22 mouse cellular contexts compared by ENCODE assay signal in the genomic region with DNA sequence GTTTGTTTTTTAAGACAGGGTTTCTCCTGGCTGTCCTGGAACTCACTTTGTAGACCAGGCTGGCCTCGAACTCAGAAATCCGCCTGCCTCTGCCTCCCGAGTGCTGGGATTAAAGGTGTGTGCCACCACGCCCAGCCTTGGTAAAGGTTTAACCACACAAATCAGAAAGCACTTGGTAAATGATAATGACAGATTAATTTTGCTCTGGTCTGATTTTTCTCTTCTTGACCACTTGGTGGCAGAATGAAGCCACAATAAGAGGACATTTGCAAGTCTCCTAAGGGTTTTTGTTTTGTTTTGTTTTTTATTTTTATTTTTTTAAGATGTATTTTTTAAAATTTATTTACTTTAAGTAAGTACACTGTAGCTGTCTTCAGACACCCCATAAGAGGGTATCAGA. TPM values are rescaled to one million over a fixed set of nuclear protein-coding genes. Genes with fewer than 3 reads are reported as not detected.
DNase-seq lines count a peak whose midpoint lies in the region; ATAC-seq and TF ChIP-seq lines count a peak whose summit lies in the region.
"Not testable (repeated sequence)": the region's sequence is repeated elsewhere in the genome, so short reads cannot be mapped to it uniquely, and the experiment has no call there.
"Had no signal": no experiment of that assay in that cellular context is flagged by ENCODE, and none has a peak within 500 bp of the region (broad histone marks: within the 10 kb centered on the region; RNA-seq: fewer than 3 reads in every experiment).

No protein-coding gene starts in this region.

- H3K9me3 ChIP-seq in G1E (replicated peaks); forebrain, embryonic 14.5 days (replicated peaks; ENCODE audit: control insufficient read depth, low read length); hindbrain, postnatal 0 days (ENCODE audit: low read length): not testable (repeated sequence)

- H3K9ac ChIP-seq in forebrain, embryonic 14.5 days (ENCODE audit: low read length); hindbrain, postnatal 0 days (replicated peaks; ENCODE audit: low read length): not testable (repeated sequence)

- not testable (repeated sequence) for H3K36me3 ChIP-seq in G1E (replicated peaks); forebrain, embryonic 14.5 days (ENCODE audit: control insufficient read depth, insufficient read depth, low read length); hindbrain, postnatal 0 days (ENCODE audit: insufficient read depth, low read length)

- 61% methylated on average over 4 of the region's 4 CpGs for WGBS in forebrain, embryonic 14.5 days
- WGBS in hindbrain, postnatal 0 days = 57% methylated on average over 4 of the region's 4 CpGs

- H3K4me2 ChIP-seq in forebrain, embryonic 14.5 days (ENCODE audit: low read length); hindbrain, postnatal 0 days (ENCODE audit: low read depth, low read length): not testable (repeated sequence)

- not testable (repeated sequence) for H3K27ac ChIP-seq in forebrain, embryonic 14.5 days (ENCODE audit: low read depth, low read length); hindbrain, postnatal 0 days; layer of hippocampus, adult 2 months

- not testable (repeated sequence) for H3K4me3 ChIP-seq in G1E (ENCODE audit: low read depth, low read length); forebrain, embryonic 14.5 days (ENCODE audit: low read depth, low read length); hindbrain, postnatal 0 days (ENCODE audit: low read length); layer of hippocampus, adult 2 months

- ATAC-seq in G1E (ENCODE audit: extremely low read depth, insufficient number of reproducible peaks, low FRiP score, poor library complexity, severe bottlenecking); forebrain, embryonic 14.5 days; hindbrain, postnatal 0 days: not testable (repeated sequence)

- DNase-seq in 3T3-L1 (ENCODE audit: low read depth, low spot score) (peak; percentile 64), G1E (ENCODE audit: low spot score) (peak; percentile 21), adipocyte (ENCODE audit: low spot score) (peak; percentile 63)
- DNase-seq in forebrain, embryonic 14.5 days (ENCODE audit: low spot score) = peak; percentile 60
- DNase-seq in hindbrain, postnatal 0 days (ENCODE audit: low spot score) = peak; percentile 57
- not testable (repeated sequence) for DNase-seq in layer of hippocampus, adult 2 months (ENCODE audit: low spot score in 2 of 2)
- DNase-seq in lung, postnatal 25 days (ENCODE audit: low spot score) = peak; percentile 14
- DNase-seq in retina, embryonic 14.5 days (ENCODE audit: low spot score) = peak; percentile 73

- H3K27me3 ChIP-seq in G1E (ENCODE audit: insufficient read depth, low read length) = peaks cover 15% of the 10 kb centered on the region
- H3K27me3 ChIP-seq in forebrain, embryonic 14.5 days (replicated peaks; ENCODE audit: control insufficient read depth, insufficient read depth, low read length); hindbrain, postnatal 0 days (ENCODE audit: insufficient read depth, low read length): not testable (repeated sequence)

- not testable (repeated sequence) for TF ChIP-seq CTCF in G1E (IDR thresholded peaks at IDR 0.05; ENCODE audit: low read depth, low read length)
- peak; percentile 62 for TF ChIP-seq CTCF in hindbrain, postnatal 0 days (IDR thresholded peaks at IDR 0.05; ENCODE audit: low read depth)
- TF ChIP-seq CTCF in layer of hippocampus, adult 2 months (conservative IDR thresholded peaks at IDR 0.05) = peak; percentile 83

- H3K4me1 ChIP-seq in G1E (ENCODE audit: insufficient read depth, low read depth, low read length); forebrain, embryonic 14.5 days (ENCODE audit: control insufficient read depth, insufficient read depth, low read length); hindbrain, postnatal 0 days (ENCODE audit: insufficient read depth, low read length): not testable (repeated sequence)

RNA-seq across cellular contexts. Expression of gene Eif4a2, which starts 19.5 kb away (rescaled TPM):
- total RNA-seq in G1E (2014; fragmentation: Nextera tagmentation) (776 and 797 TPM in 2 replicates), G1E (2017) (849 and 913 TPM in 2 replicates)
- polyA plus RNA-seq in G1E (2012) = 8.4 and 10.5 TPM in 2 replicates
- polyA plus RNA-seq in forebrain, embryonic 14.5 days (2014; fragmentation: Nextera tagmentation; extraction: Ambion mirVana) = 340 and 434 TPM in 2 replicates
- 490 and 513 TPM in 2 replicates for total RNA-seq in hindbrain, postnatal 0 days (2014; rRNA removed)
- 260 and 265 TPM in 2 replicates for polyA plus RNA-seq in hindbrain, postnatal 0 days (2015; fragmentation: Nextera tagmentation; extraction: Ambion mirVana)
- total RNA-seq in layer of hippocampus, adult 2 months (2021) = 100 to 1,000 TPM; 923 to 956 TPM

RNA-seq across cellular contexts. Expression of gene Kng1, which starts 30.0 kb away (rescaled TPM):
- total RNA-seq in G1E (2014; fragmentation: Nextera tagmentation) (not detected in 2 replicates), G1E (2017) (0.12 TPM in 1 of 2 replicates, not detected in the other)
- polyA plus RNA-seq in G1E (2012) = not detected in 2 replicates
- not detected in 2 replicates for polyA plus RNA-seq in forebrain, embryonic 14.5 days (2014; fragmentation: Nextera tagmentation; extraction: Ambion mirVana)
- total RNA-seq in hindbrain, postnatal 0 days (2014; rRNA removed) = not detected in 2 replicates
- 0.16 TPM in 1 of 2 replicates, not detected in the other for polyA plus RNA-seq in hindbrain, postnatal 0 days (2015; fragmentation: Nextera tagmentation; extraction: Ambion mirVana)
- not detected for total RNA-seq in layer of hippocampus, adult 2 months (2021)
- total RNA-seq: heart, adult 18-20 months; left cerebral cortex, adult 8-10 months had no signal
- polyA plus RNA-seq: adrenal gland, adult 2 months; C2C12; embryonic facial prominence, embryonic 10.5 days; forebrain, embryonic 16.5 days; hindbrain, embryonic 10.5 days; midbrain, embryonic 12.5 days; myocyte; small intestine, adult 2 months had no signal

RNA-seq across cellular contexts. Expression of gene Rfc4, which starts 39.8 kb away (rescaled TPM):
- total RNA-seq in G1E (2014; fragmentation: Nextera tagmentation) (181 and 229 TPM in 2 replicates), G1E (2017) (87.3 and 90.1 TPM in 2 replicates)
- polyA plus RNA-seq in G1E (2012) = 29.7 and 49.2 TPM in 2 replicates
- polyA plus RNA-seq in forebrain, embryonic 14.5 days (2014; fragmentation: Nextera tagmentation; extraction: Ambion mirVana) = 82.7 and 110 TPM in 2 replicates
- 8.6 and 22.1 TPM in 2 replicates for total RNA-seq in hindbrain, postnatal 0 days (2014; rRNA removed)
- polyA plus RNA-seq in hindbrain, postnatal 0 days (2015; fragmentation: Nextera tagmentation; extraction: Ambion mirVana) = 31.6 and 35.7 TPM in 2 replicates
- total RNA-seq in layer of hippocampus, adult 2 months (2021) = 1 to 10 TPM; 4.8 to 5.3 TPM
- polyA plus RNA-seq: adrenal gland, adult 2 months had no signal

RNA-seq across cellular contexts. Expression of gene Kng2, which starts 58.4 kb away (rescaled TPM):
- not detected in 2 replicates for total RNA-seq in G1E (2014; fragmentation: Nextera tagmentation)
- 0.17 TPM in 1 of 2 replicates, not detected in the other for total RNA-seq in G1E (2017)
- polyA plus RNA-seq in G1E (2012) = not detected in 2 replicates
- polyA plus RNA-seq in forebrain, embryonic 14.5 days (2014; fragmentation: Nextera tagmentation; extraction: Ambion mirVana) = 0.13 TPM in 1 of 2 replicates, not detected in the other
- not detected in 2 replicates for total RNA-seq in hindbrain, postnatal 0 days (2014; rRNA removed)
- 0.11 TPM in 2 replicates for polyA plus RNA-seq in hindbrain, postnatal 0 days (2015; fragmentation: Nextera tagmentation; extraction: Ambion mirVana)
- total RNA-seq in layer of hippocampus, adult 2 months (2021) = not detected
- total RNA-seq: left cerebral cortex, adult 8-10 months had no signal
- polyA plus RNA-seq: C2C12; embryonic facial prominence, embryonic 10.5 days; forebrain, embryonic 16.5 days; hindbrain, embryonic 10.5 days; limb, embryonic 11.5 days; midbrain, embryonic 12.5 days; myocyte; small intestine, adult 2 months had no signal

RNA-seq across cellular contexts. Expression of gene Adipoq, which starts 58.6 kb away (rescaled TPM):
- total RNA-seq in G1E (2014; fragmentation: Nextera tagmentation) (not detected in 2 replicates), G1E (2017) (0.16 TPM in 1 of 2 replicates, not detected in the other)
- polyA plus RNA-seq in G1E (2012) = not detected in 2 replicates
- not detected in 2 replicates for polyA plus RNA-seq in forebrain, embryonic 14.5 days (2014; fragmentation: Nextera tagmentation; extraction: Ambion mirVana)
- not detected in 2 replicates for total RNA-seq in hindbrain, postnatal 0 days (2014; rRNA removed)
- polyA plus RNA-seq in hindbrain, postnatal 0 days (2015; fragmentation: Nextera tagmentation; extraction: Ambion mirVana) = not detected in 2 replicates
- not detected for total RNA-seq in layer of hippocampus, adult 2 months (2021)
- total RNA-seq: left cerebral cortex, adult 8-10 months had no signal
- polyA plus RNA-seq: C2C12; embryonic facial prominence, embryonic 10.5 days; forebrain, embryonic 16.5 days; heart, embryonic 15.5 days; hindbrain, embryonic 10.5 days; intestine, embryonic 15.5 days; limb, embryonic 11.5 days; liver, embryonic 15.5 days; midbrain, embryonic 12.5 days; myocyte had no signal
